Mouse (Mus musculus) brain, embryonic 14.5 days (tissue): ENCODE data around the gene Gm49368.

Experiments
- CTCF ChIP-seq: fragments of 200-500 bp; IDR thresholded peaks from 2 replicates; pipeline ENCODE4 v1.5.1; 2012; ENCODE audit warnings: inconsistent platforms, mild to moderate bottlenecking, moderate library complexity, borderline replicate concordance; ENCODE audit not compliant: insufficient read depth, insufficient read length; ENCODE audit errors: extremely low read depth
- POLR2A ChIP-seq: fragments of 200-500 bp; IDR thresholded peaks from 2 replicates; pipeline ENCODE4 v1.6.1; 2012; ENCODE audit warnings: mild to moderate bottlenecking, inconsistent platforms, borderline replicate concordance; ENCODE audit not compliant: poor library complexity, insufficient read depth, insufficient read length, severe bottlenecking; ENCODE audit errors: extremely low read depth

DNA sequence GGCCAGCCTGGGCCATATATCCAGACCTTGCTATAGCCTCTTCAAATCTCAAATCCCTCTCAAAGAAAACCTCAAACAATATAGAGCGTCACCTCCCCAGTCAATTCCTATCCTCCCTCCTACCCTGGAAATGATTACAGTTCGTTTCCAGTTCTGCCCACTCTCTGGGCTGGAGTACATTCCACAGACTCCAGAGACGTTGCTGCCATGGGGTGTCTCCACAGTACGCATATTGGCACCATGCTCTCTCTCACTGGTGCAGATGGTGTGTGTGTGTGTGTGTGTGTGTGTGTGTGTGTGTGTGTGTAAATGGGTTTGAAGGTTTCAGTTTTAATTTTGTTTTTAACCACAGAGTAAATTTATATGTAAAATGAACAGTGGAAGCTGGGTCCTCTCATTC, 42.8 kb downstream of the Gm49368 start:
- TF ChIP-seq POLR2A (no peak), CTCF (no peak)
